Mouse (Mus musculus): ENCODE measurements around the gene Pithd1.

DNA sequence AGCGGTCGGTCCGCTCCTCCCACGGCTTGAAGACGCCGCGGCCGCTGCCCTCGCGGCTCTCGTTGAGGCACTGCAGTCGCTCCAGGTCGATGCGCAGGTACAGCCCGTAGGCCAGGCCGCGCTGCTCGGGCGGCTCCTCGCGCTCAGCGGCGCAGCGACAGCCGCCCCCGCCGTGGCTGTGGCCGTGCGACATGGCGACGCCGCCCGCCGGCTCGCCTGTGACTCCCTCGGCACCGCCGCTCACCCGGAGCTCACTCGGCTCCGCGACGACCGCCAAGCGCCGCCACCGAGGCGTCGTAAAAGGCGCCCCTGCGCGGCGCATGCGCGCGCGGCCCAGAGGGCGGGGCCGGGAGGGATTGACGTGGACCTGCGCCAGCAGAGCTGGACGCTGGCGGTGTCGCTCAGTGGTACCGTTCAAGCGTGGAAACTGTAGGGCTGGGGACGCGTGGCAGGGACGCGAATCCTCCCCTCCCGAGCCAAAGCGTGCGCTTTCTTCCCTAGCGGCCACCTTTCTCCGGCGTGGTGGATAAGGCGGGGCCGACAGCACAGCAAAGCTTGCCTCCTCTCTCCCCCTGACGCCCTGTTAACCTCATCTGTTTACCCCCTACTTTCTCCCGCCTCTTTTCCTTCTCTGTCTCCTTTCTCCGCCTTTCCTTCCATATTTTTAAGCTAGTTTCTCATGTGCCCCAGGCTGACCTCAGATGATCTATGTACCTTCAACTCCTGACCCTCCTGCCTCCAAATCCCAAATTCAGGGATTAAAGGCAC lies at the start of gene Pithd1:
- TF ChIP-seq CTCF (conservative IDR thresholded peaks at IDR 0.05; ENCODE audit: insufficient read depth, insufficient read length, low read depth, low read length): no peak
- TF ChIP-seq POLR2A (IDR thresholded peaks at IDR 0.05; ENCODE audit: low read depth, low read length): no peak
